ENCODE assay signal across 24 mouse cellular contexts in genomic region chr6:5855526-5855925, GRCm38 (mm10).
DNase-seq lines count a peak whose midpoint lies in the region; ATAC-seq and TF ChIP-seq lines count a peak whose summit lies in the region.
"Had no signal": no experiment of that assay in that cellular context is flagged by ENCODE, and none has a peak within 500 bp of the region (broad histone marks: within the 10 kb centered on the region; RNA-seq: fewer than 3 reads in every experiment).

No protein-coding gene starts in this region.

- WGBS in heart, adult 2 months, result 29% methylated on average over 6 of the region's 6 CpGs
- WGBS in midbrain, embryonic 11.5 days, result 76% methylated on average over 6 of the region's 6 CpGs
- WGBS in midbrain, embryonic 14.5 days, result 78% methylated on average over 6 of the region's 6 CpGs

- no peaks in the 10 kb centered on the region for H3K79me2 ChIP-seq in heart, adult 2 months (replicated peaks; ENCODE audit: control insufficient read depth, insufficient read depth, low read length)

- TF ChIP-seq EP300 in heart, adult 2 months (IDR thresholded peaks at IDR 0.05; ENCODE audit: insufficient read depth, low read depth, low read length), result no peak

- H3K4me1 ChIP-seq in heart, adult 2 months (ENCODE audit: control insufficient read depth, insufficient read depth, low read length), result no peaks in the 10 kb centered on the region; the same call in 1 of the 2 replicates
- H3K4me1 ChIP-seq in midbrain, embryonic 11.5 days (ENCODE audit: control insufficient read depth, insufficient read depth, low read length), result no peaks in the 10 kb centered on the region
- no peaks in the 10 kb centered on the region for H3K4me1 ChIP-seq in midbrain, embryonic 14.5 days (ENCODE audit: control insufficient read depth, insufficient read depth, low read length)

- no peaks in the 10 kb centered on the region for H3K9me3 ChIP-seq in midbrain, embryonic 11.5 days (ENCODE audit: control insufficient read depth, low read length)
- no peaks in the 10 kb centered on the region for H3K9me3 ChIP-seq in midbrain, embryonic 14.5 days (ENCODE audit: control insufficient read depth, low read length)
- H3K9me3 ChIP-seq: forebrain, embryonic 15.5 days; hindbrain, embryonic 10.5 days; hindbrain, embryonic 13.5 days; intestine, embryonic 15.5 days had no signal

- H3K36me3 ChIP-seq in heart, adult 2 months (ENCODE audit: control insufficient read depth, insufficient read depth, low read length), result no peaks in the 10 kb centered on the region
- H3K36me3 ChIP-seq in midbrain, embryonic 11.5 days (ENCODE audit: control insufficient read depth, insufficient read depth, low read length), result no peaks in the 10 kb centered on the region
- H3K36me3 ChIP-seq in midbrain, embryonic 14.5 days (ENCODE audit: control insufficient read depth, insufficient read depth, low read length), result no peaks in the 10 kb centered on the region
- H3K36me3 ChIP-seq: forebrain, embryonic 10.5 days; forebrain, embryonic 15.5 days; hindbrain, embryonic 10.5 days; hindbrain, embryonic 13.5 days; intestine, embryonic 15.5 days had no signal

- intact Hi-C loops in heart, adult 2 months (cut with DNase I), result loop anchor here (10.0 kb wide), 2 partner anchors 1029 to 1269 kb away; partner anchors contain the start of gene Dlx5

- no peak for ATAC-seq in midbrain, embryonic 11.5 days (ENCODE audit: low FRiP score)
- ATAC-seq in midbrain, embryonic 14.5 days (ENCODE audit: low FRiP score, low TSS enrichment), result no peak
- ATAC-seq: CD4-positive, CD25-positive, alpha-beta regulatory T cell, adult 4 months; forebrain, embryonic 15.5 days; hindbrain, embryonic 16.5 days; intestine, embryonic 15.5 days had no signal

- no peak overlapping the region for H3K27ac ChIP-seq in heart, adult 2 months
- no peak overlapping the region for H3K27ac ChIP-seq in midbrain, embryonic 11.5 days (ENCODE audit: low read depth, low read length)
- H3K27ac ChIP-seq in midbrain, embryonic 14.5 days (replicated peaks; ENCODE audit: low read depth, low read length), result no peak overlapping the region
- H3K27ac ChIP-seq: forebrain, embryonic 10.5 days; forebrain, embryonic 15.5 days; gastrocnemius, adult 2 months; hindbrain, embryonic 10.5 days; hindbrain, embryonic 13.5 days; intestine, embryonic 15.5 days had no signal

- no peak overlapping the region for H3K4me2 ChIP-seq in midbrain, embryonic 11.5 days
- H3K4me2 ChIP-seq in midbrain, embryonic 14.5 days (ENCODE audit: low read length), result no peak overlapping the region
- H3K4me2 ChIP-seq: forebrain, embryonic 15.5 days; heart, embryonic 11.5 days; hindbrain, embryonic 13.5 days; intestine, embryonic 15.5 days had no signal

- no peak for TF ChIP-seq POLR2A in heart, adult 2 months (IDR thresholded peaks at IDR 0.05; ENCODE audit: insufficient read depth, low read depth, low read length)

- no peak for TF ChIP-seq CTCF in heart, adult 2 months (IDR thresholded peaks at IDR 0.05)

- peak; percentile 35 to 36 for DNase-seq in cerebellum, adult 18-20 months
- no peak for DNase-seq in cerebellum, postnatal 10 days
- DNase-seq in heart, adult 11 months, result peak; percentile 42
- no peak for DNase-seq in heart, adult 2 months
- peak; percentile 39 for DNase-seq in midbrain, embryonic 11.5 days (ENCODE audit: low spot score, missing footprints)
- no peak for DNase-seq in midbrain, embryonic 14.5 days
- DNase-seq in embryo, embryonic 11 days, result no peak
- DNase-seq: adrenal gland, adult 2 months; adrenal gland, postnatal 14 days; cerebellum, adult 9-10 months; gastrocnemius, adult 2 months; gastrocnemius, postnatal 14 days; heart, adult 18-20 months; heart, postnatal 36 days; kidney, adult 11 months; kidney, adult 8-10 months had no signal

- H3K27me3 ChIP-seq in heart, adult 2 months (ENCODE audit: control insufficient read depth, insufficient read depth, low read length), result no peaks in the 10 kb centered on the region
- no peaks in the 10 kb centered on the region for H3K27me3 ChIP-seq in midbrain, embryonic 11.5 days (ENCODE audit: control insufficient read depth, insufficient read depth, low read length)
- no peaks in the 10 kb centered on the region for H3K27me3 ChIP-seq in midbrain, embryonic 14.5 days (ENCODE audit: control insufficient read depth, insufficient read depth, low read length)
- H3K27me3 ChIP-seq: forebrain, embryonic 15.5 days; intestine, embryonic 15.5 days had no signal

- H3K9ac ChIP-seq in heart, adult 2 months (ENCODE audit: low read depth, low read length), result no peak overlapping the region
- no peak overlapping the region for H3K9ac ChIP-seq in midbrain, embryonic 11.5 days (ENCODE audit: low read length)
- H3K9ac ChIP-seq in midbrain, embryonic 14.5 days (replicated peaks; ENCODE audit: low read length), result no peak overlapping the region
- H3K9ac ChIP-seq: forebrain, embryonic 15.5 days; hindbrain, embryonic 13.5 days; intestine, embryonic 15.5 days had no signal

- H3K4me3 ChIP-seq in heart, adult 2 months, result no peak overlapping the region
- H3K4me3 ChIP-seq in midbrain, embryonic 11.5 days (ENCODE audit: low read depth, low read length), result no peak overlapping the region
- H3K4me3 ChIP-seq in midbrain, embryonic 14.5 days (replicated peaks; ENCODE audit: low read depth, low read length), result no peak overlapping the region
- H3K4me3 ChIP-seq: forebrain, embryonic 10.5 days; forebrain, embryonic 15.5 days; gastrocnemius, adult 2 months; hindbrain, embryonic 10.5 days; hindbrain, embryonic 13.5 days; intestine, embryonic 15.5 days had no signal

Comparison
In these comparisons a context has a peak if more than half of its experiments do, and no peak if none do; other contexts are left out.
1. DNase-seq: peak in cerebellum, adult 18-20 months (2 of 2), heart, adult 11 months (single experiment) and midbrain, embryonic 11.5 days (single experiment); none in cerebellum, postnatal 10 days (0 of 2), heart, adult 2 months (0 of 2), midbrain, embryonic 14.5 days (single experiment) and embryo, embryonic 11 days (single experiment).